Mouse (Mus musculus) embryonic facial prominence, embryonic 11.5 days (tissue): ENCODE results near the gene Nlk. TPM values are rescaled to one million over a fixed set of nuclear protein-coding genes. Genes with fewer than 3 reads are reported as not detected.

Source experiments
- ATAC-seq: fragments of 200-750 bp; cut with Nextera tagmentation; replicated peaks from 2 replicates; pipeline ENCODE4 v1.8.0; 2017; ENCODE audit warnings: low read depth; ENCODE audit not compliant: insufficient number of reproducible peaks, low FRiP score, low TSS enrichment
- DNase-seq: peaks from one replicate; pipeline ENCODE4 v3.0.0-alpha.2; 2015; ENCODE audit warnings: low spot score
- H3K27ac ChIP-seq: fragments of 300-500 bp; sonication (generic); replicated peaks from 2 replicates; pipeline ENCODE4 v1.5.1; 2014; ENCODE audit warnings: mild to moderate bottlenecking, low read depth, low read length, control low read depth
- H3K27me3 ChIP-seq: fragments of 300-500 bp; sonication (generic); 2 replicates; pipeline ENCODE4 v1.6.1; 2014; ENCODE audit warnings: mild to moderate bottlenecking, low read length, moderate library complexity, mixed read lengths; ENCODE audit not compliant: control insufficient read depth, insufficient read depth
- H3K36me3 ChIP-seq: fragments of 300-500 bp; sonication (generic); replicated peaks from 2 replicates; pipeline ENCODE4 v1.6.1; 2014; ENCODE audit warnings: low read depth, mild to moderate bottlenecking, low read length, moderate library complexity, mixed read lengths; ENCODE audit not compliant: control insufficient read depth, insufficient read depth
- H3K4me1 ChIP-seq: fragments of 300-500 bp; sonication (generic); 2 replicates; pipeline ENCODE4 v1.6.1; 2014; ENCODE audit warnings: low read length, mixed read lengths; ENCODE audit not compliant: control insufficient read depth, insufficient read depth
- H3K4me2 ChIP-seq: fragments of 300-500 bp; sonication (generic); 2 replicates; pipeline ENCODE4 v1.6.1; 2014; ENCODE audit warnings: low read depth, mild to moderate bottlenecking, control low read depth, low read length, moderate library complexity
- H3K4me3 ChIP-seq: fragments of 300-500 bp; sonication (generic); 2 replicates; pipeline ENCODE4 v1.5.1; 2014; ENCODE audit warnings: low read depth, low read length, control low read depth
- H3K9ac ChIP-seq: fragments of 300-500 bp; sonication (generic); replicated peaks from 2 replicates; pipeline ENCODE4 v1.6.1; 2014; ENCODE audit warnings: mild to moderate bottlenecking, control low read depth, low read length
- H3K9me3 ChIP-seq: fragments of 300-500 bp; sonication (generic); replicated peaks from 2 replicates; pipeline ENCODE4 v1.6.1; 2016; ENCODE audit warnings: mild to moderate bottlenecking, low read length, inconsistent platforms, mixed read lengths; ENCODE audit not compliant: control insufficient read depth
- WGBS: fragments of 180-500 bp; shearing (Covaris S2); extraction: QIAGEN DNeasy Blood & Tissue Kit; methylation state at CpG from one replicate; pipeline ENCODE4 v1.1.7; 2014; 5-methylcytosine and 5-hydroxymethylcytosine counted together
- polyA plus RNA-seq: library from polyadenylated mRNA; unstranded; fragments of >200 nt; fragmentation: Nextera tagmentation; extraction: Ambion mirVana; gene quantifications from 2 replicates; pipeline ENCODE4 v1.2.1, GENCODE M21; 2014

The Nlk gene
- 21.1 and 22.8 TPM in 2 replicates for polyA plus RNA-seq

DNA sequence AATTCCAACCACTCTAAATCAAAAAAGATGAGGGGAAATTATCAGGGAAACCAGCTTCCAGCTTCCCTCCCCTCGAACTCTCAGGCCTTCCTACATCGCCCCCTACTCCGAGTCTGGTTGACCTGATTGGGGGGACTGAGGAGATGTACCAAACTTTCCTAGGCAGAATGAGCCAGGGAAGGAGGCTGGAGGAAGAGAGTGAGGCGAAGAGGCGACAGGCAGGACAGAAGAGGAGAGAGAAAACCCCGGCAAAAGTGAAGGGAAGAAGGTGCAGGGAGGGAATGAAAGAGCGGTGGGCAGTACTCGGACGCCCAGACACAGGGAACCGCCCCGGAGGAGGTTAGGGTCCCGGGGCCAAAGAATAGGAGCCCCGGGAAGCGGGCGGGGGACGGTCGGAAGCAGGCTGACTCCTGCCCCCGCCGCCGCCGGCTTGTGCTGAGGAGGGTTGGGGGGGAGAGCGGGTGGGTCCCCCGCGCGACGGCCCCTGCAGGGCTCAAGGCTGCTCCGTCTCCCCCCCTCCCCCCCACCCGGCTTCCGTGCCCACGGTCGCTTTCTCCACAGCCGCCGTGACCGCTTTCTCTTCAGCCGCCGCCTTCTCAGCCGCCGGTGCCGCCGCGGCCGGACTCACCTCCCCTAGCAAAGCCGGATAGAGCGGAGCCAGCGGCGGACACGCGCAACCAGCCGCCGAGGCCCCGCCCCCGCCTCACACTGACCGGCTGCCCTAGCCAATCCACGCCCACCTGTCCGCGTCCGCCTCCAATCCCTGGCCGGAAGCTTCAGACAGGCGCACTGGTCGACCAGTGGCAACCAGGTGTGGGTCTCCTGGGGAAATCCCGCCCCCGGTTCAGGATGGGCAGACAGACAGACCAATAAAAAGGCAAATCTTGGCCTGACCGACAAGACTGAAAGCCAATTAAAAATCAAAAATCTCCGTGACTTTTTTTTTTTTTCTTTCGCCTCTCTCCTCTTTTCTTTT, at the start of gene Nlk:
Gene Nlk (minus strand): TSS at position 597 of the 976 bp plus-strand sequence.
- Histone ChIP-seq H3K36me3 (no peaks in the 10 kb centered on the region), H3K9me3 (no peaks in the 10 kb centered on the region), H3K4me2 (peak within 1 kb of the TSS; percentile 50), H3K4me3 (peak within 1 kb of the TSS; percentile 55), H3K27ac (peak within 1 kb of the TSS; percentile 43), H3K4me1 (no peaks in the 10 kb centered on the region), H3K9ac (peak within 1 kb of the TSS; percentile 71), H3K27me3 (no peaks in the 10 kb centered on the region)
- peak; percentile 99 for ATAC-seq
- peak; percentile 99 for DNase-seq
- under 1% methylated on average over 51 of the region's 65 CpGs for WGBS

- Histone ChIP-seq H3K4me1 (no peaks in the 10 kb centered on the region), H3K9me3 (no peaks in the 10 kb centered on the region)
Measured at GRCm38 (mm10) chr11:78746264-78746663, 49.1 kb upstream of the Nlk start.

DNA sequence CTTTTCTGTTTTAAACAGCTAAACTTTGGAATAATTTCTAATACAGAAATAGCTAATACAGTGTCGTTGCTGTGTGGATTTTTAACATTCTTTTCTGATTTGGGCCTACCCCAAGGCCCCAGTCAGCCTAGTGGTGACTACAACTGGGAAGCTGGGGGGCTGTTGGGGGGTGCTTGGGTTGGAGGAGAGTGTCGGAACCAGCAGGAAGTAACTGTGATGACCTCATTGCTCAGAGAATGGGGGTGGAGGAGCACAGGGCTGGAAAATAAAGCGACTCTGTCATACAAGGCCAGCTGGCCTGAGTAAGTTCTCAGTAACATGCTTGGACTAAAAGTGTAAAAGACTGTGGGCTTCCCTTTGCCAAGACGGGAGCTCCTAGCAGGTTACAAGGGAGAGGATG, 48.3 kb upstream of the Nlk start:
- 64% methylated on average over 4 of the region's 4 CpGs for WGBS
- Histone ChIP-seq H3K9me3 (no peaks in the 10 kb centered on the region), H3K27ac (no peak overlapping the region), H3K27me3 (no peaks in the 10 kb centered on the region), H3K4me1 (no peaks in the 10 kb centered on the region), H3K4me3 (no peak overlapping the region), H3K36me3 (no peaks in the 10 kb centered on the region), H3K4me2 (no peak overlapping the region), H3K9ac (no peak overlapping the region)
- DNase-seq = no peak
- no peak for ATAC-seq

More at GRCm38 (mm10) chr11:78746264-78746663, 49.1 kb upstream of the Nlk start:
- 90% methylated on average over 7 of the region's 7 CpGs for WGBS
- Histone ChIP-seq H3K27ac (no peak overlapping the region), H3K9ac (no peak overlapping the region), H3K36me3 (no peaks in the 10 kb centered on the region), H3K4me3 (no peak overlapping the region), H3K27me3 (no peaks in the 10 kb centered on the region), H3K4me2 (no peak overlapping the region)
- DNase-seq (no peak), ATAC-seq (no peak)

DNA sequence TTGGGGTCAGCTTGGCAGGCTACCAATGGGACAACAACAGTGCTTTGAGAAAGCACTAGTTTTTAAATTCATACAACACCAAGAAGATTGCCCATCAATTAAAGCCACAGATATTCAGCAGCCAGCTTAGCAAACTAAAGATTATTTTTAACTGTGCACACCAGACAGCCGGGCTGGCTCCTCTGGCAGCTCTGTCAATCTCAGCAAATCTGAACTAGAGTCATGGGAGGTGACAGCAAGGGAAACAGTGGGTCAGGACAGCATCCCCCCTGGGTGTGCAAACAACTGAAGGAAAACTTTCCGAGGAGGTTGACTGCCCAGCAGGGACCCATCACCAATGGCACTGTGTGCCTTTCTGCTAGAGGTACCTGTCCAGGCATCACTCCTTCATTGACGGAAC, 45.3 kb upstream of the Nlk start:
- Histone ChIP-seq H3K4me2 (no peak overlapping the region), H3K27me3 (no peaks in the 10 kb centered on the region), H3K36me3 (no peaks in the 10 kb centered on the region), H3K4me1 (no peaks in the 10 kb centered on the region), H3K27ac (no peak overlapping the region), H3K4me3 (no peak overlapping the region), H3K9me3 (no peaks in the 10 kb centered on the region), H3K9ac (no peak overlapping the region)
- WGBS = 77% methylated on average over 3 of the region's 3 CpGs
- DNase-seq (no peak), ATAC-seq (no peak)

DNA sequence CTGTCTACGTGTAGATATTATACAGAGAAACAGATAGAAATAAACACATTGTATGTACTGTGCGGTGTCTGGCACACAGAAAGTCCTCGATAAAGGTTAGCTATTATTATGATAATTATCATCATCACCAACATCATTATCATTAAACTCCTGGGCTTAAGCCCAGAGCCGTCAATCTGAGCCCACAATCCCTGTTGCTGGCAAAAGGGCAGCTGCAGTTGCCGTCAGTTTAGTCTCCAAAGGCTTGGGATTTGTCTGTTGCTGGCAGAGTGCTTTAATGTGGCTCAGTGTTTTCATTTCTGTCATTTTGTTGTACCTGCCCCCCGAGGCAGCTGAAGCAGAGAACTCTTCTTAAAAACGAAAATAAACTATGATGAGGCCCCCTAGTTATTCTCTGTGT, 44.8 kb upstream of the Nlk start:
- H3K27ac ChIP-seq = no peak overlapping the region
- WGBS = 67% methylated on average over 7 of the region's 7 CpGs
- H3K4me3 ChIP-seq = no peak overlapping the region
- no peaks in the 10 kb centered on the region for H3K9me3 ChIP-seq
- H3K27me3 ChIP-seq = no peaks in the 10 kb centered on the region
- H3K9ac ChIP-seq = no peak overlapping the region
- no peak for DNase-seq
- no peaks in the 10 kb centered on the region for H3K36me3 ChIP-seq
- H3K4me2 ChIP-seq = no peak overlapping the region
- no peak for ATAC-seq
- H3K4me1 ChIP-seq = no peaks in the 10 kb centered on the region

GRCm38 (mm10) chr11:78739361-78739760, 42.2 kb upstream of the Nlk start:
- Histone ChIP-seq H3K27ac (no peak overlapping the region), H3K4me3 (no peak overlapping the region), H3K9ac (no peak overlapping the region), H3K4me1 (no peaks in the 10 kb centered on the region), H3K9me3 (no peaks in the 10 kb centered on the region), H3K36me3 (no peaks in the 10 kb centered on the region), H3K4me2 (no peak overlapping the region), H3K27me3 (no peaks in the 10 kb centered on the region)
- DNase-seq = no peak
- ATAC-seq = no peak

GRCm38 (mm10) chr11:78736877-78737408, 39.8 kb upstream of the Nlk start:
- WGBS = 53% methylated on average over 3 of the region's 3 CpGs
- DNase-seq = no peak

GRCm38 (mm10) chr11:78735168-78735567, 38.0 kb upstream of the Nlk start:
- no peaks in the 10 kb centered on the region for H3K36me3 ChIP-seq
- 90% methylated on average over 1 of the region's 1 CpGs for WGBS
- H3K4me1 ChIP-seq = no peaks in the 10 kb centered on the region
- no peaks in the 10 kb centered on the region for H3K9me3 ChIP-seq
- no peaks in the 10 kb centered on the region for H3K27me3 ChIP-seq
- no peak overlapping the region for H3K4me3 ChIP-seq
- ATAC-seq (no peak), DNase-seq (no peak)
- no peak overlapping the region for H3K4me2 ChIP-seq
- no peak overlapping the region for H3K27ac ChIP-seq
- H3K9ac ChIP-seq = no peak overlapping the region

More at GRCm38 (mm10) chr11:78736877-78737408, 39.8 kb upstream of the Nlk start:
- no peaks in the 10 kb centered on the region for H3K27me3 ChIP-seq
- H3K4me3 ChIP-seq = no peak overlapping the region
- no peak overlapping the region for H3K9ac ChIP-seq
- ATAC-seq = no peak
- H3K27ac ChIP-seq = no peak overlapping the region
- no peaks in the 10 kb centered on the region for H3K9me3 ChIP-seq
- H3K4me1 ChIP-seq = no peaks in the 10 kb centered on the region
- H3K36me3 ChIP-seq = no peaks in the 10 kb centered on the region
- no peak overlapping the region for H3K4me2 ChIP-seq
